Mouse (Mus musculus) ES-E14 (cell line): ENCODE measurements around the gene Polr3b.

ENCODE experiments used
- CHD2 ChIP-seq: IDR thresholded peaks from 2 replicates; pipeline ENCODE4 v1.6.1; 2014; ENCODE audit warnings: mild to moderate bottlenecking, low read depth, low read length, inconsistent platforms
- HCFC1 ChIP-seq: IDR thresholded peaks from 2 replicates; pipeline ENCODE4 v1.6.1; 2012; ENCODE audit warnings: low read length, inconsistent platforms, borderline replicate concordance; ENCODE audit not compliant: insufficient read depth
- MAFK ChIP-seq: IDR thresholded peaks from 2 replicates; pipeline ENCODE4 v1.6.1; 2014; ENCODE audit warnings: mild to moderate bottlenecking, low read depth, low read length, inconsistent platforms; ENCODE audit not compliant: insufficient read depth
- ZC3H11A ChIP-seq: IDR thresholded peaks from 2 replicates; pipeline ENCODE4 v1.6.1; 2012; ENCODE audit warnings: low read depth, mild to moderate bottlenecking, inconsistent platforms, low read length, borderline replicate concordance
- ZNF384 ChIP-seq: IDR thresholded peaks from 2 replicates; pipeline ENCODE4 v1.6.1; 2012; ENCODE audit warnings: low read depth, low read length, inconsistent platforms

GRCm38 (mm10) chr10:84727005-84727404 is 104.9 kb downstream of the Polr3b start:
- TF ChIP-seq HCFC1 (no peak), ZC3H11A (no peak), CHD2 (no peak), ZNF384 (no peak), MAFK (no peak)
